Mouse (Mus musculus) megakaryocyte, adult 5-6 weeks (primary cell): ENCODE results near the gene Pcnx3. TPM values are rescaled to one million over a fixed set of nuclear protein-coding genes. Genes with fewer than 3 reads are reported as not detected.

Experiments used
- ATAC-seq: 2 replicates; pipeline ENCODE4 v1.8.0; 2016; ENCODE audit warnings: mild to moderate bottlenecking, inconsistent platforms; ENCODE audit not compliant: poor library complexity, severe bottlenecking
- total RNA-seq, 2 experiments: library from RNA; stranded (forward) in 1 of 2; stranded (reverse) in 1 of 2; fragments of 153-499, 151-499 nt in 1 of 2; fragments of 221-1000, 200-1000 nt in 1 of 2; gene quantifications; 2 replicates each; pipeline versions ENCODE4 v1.2.3 to v1.2.4; 2015 to 2017

Gene Pcnx3
- 25.9 and 33.1 TPM in 2 replicates for total RNA-seq (2015)
- 19.3 and 19.6 TPM in 2 replicates for total RNA-seq (2017)

GRCm38 (mm10) chr19:5688200-5689087 is at the start of gene Pcnx3, which contains the start of gene Map3k11:
Pcnx3 (minus strand) TSS chr19:5688908.
Map3k11 (plus strand) TSS chr19:5688742.
- ATAC-seq: peak; percentile 71

GRCm38 (mm10) chr19:5734325-5734724 is 45.6 kb upstream of the Pcnx3 start:
- no peak for ATAC-seq

GRCm38 (mm10) chr19:5731264-5731978 is 42.7 kb upstream of the Pcnx3 start:
- peak; percentile 73 for ATAC-seq

- no peak for ATAC-seq
These were observed 41.8 kb upstream of the Pcnx3 start for GRCm38 (mm10) chr19:5730314-5731186.

- ATAC-seq: peak; percentile 34
These were observed 40.7 kb upstream of the Pcnx3 start, which contains the start of gene Fam89b for GRCm38 (mm10) chr19:5729444-5729815. Fam89b (minus strand) TSS chr19:5729653.

GRCm38 (mm10) chr19:5728631-5729443 is 40.1 kb upstream of the Pcnx3 start:
- no peak for ATAC-seq

- ATAC-seq: peak; percentile 30
These were observed 39.0 kb upstream of the Pcnx3 start for GRCm38 (mm10) chr19:5727701-5728100.

GRCm38 (mm10) chr19:5726961-5727578 is 38.4 kb upstream of the Pcnx3 start:
- ATAC-seq: no peak

GRCm38 (mm10) chr19:5725767-5726515 is 37.2 kb upstream of the Pcnx3 start, which contains the start of gene Ehbp1l1:
Ehbp1l1 (minus strand) TSS chr19:5726317.
- ATAC-seq: peak; percentile 25

GRCm38 (mm10) chr19:5725029-5725707 is 36.5 kb upstream of the Pcnx3 start:
- peak; percentile 8 for ATAC-seq

GRCm38 (mm10) chr19:5724549-5724941 is 35.8 kb upstream of the Pcnx3 start:
- ATAC-seq: peak; percentile 67

GRCm38 (mm10) chr19:5723934-5724548 is 35.3 kb upstream of the Pcnx3 start:
- ATAC-seq: no peak

- ATAC-seq: no peak
These were observed 34.2 kb upstream of the Pcnx3 start for GRCm38 (mm10) chr19:5722848-5723425.

GRCm38 (mm10) chr19:5721233-5721632 is 32.5 kb upstream of the Pcnx3 start:
- no peak for ATAC-seq

GRCm38 (mm10) chr19:5716955-5717354 is 28.2 kb upstream of the Pcnx3 start:
- ATAC-seq: no peak

- ATAC-seq: no peak
These were observed 27.3 kb upstream of the Pcnx3 start for GRCm38 (mm10) chr19:5715793-5716688.
